Mouse (Mus musculus) spleen, adult 2 months (tissue): ENCODE results near the gene Kif28. TPM values are rescaled to one million over a fixed set of nuclear protein-coding genes. Genes with fewer than 3 reads are reported as not detected.
"Not testable (repeated sequence)": the region's sequence is repeated elsewhere in the genome, so short reads cannot be mapped to it uniquely, and the experiment has no call there.

Source experiments
- DNase-seq, 2 experiments: peaks; one replicate each; pipeline versions ENCODE4 v3.0.0 to v3.0.0-alpha.2; 2012 to 2021; ENCODE audit warnings: low spot score in 2 of 2, low read depth in 1 of 2
- H3K27ac ChIP-seq: fragments of 200-500 bp; 2 replicates; pipeline ENCODE4 v1.5.1; 2012; ENCODE audit warnings: low read length, inconsistent platforms; ENCODE audit not compliant: insufficient read depth
- H3K27me3 ChIP-seq: fragments of 200-500 bp; 2 replicates; pipeline ENCODE4 v1.6.1; 2012; ENCODE audit warnings: mild to moderate bottlenecking, moderate library complexity, low read length, inconsistent platforms; ENCODE audit not compliant: control insufficient read depth, insufficient read depth
- H3K36me3 ChIP-seq: fragments of 200-500 bp; 2 replicates; pipeline ENCODE4 v1.6.1; 2012; ENCODE audit warnings: mild to moderate bottlenecking, low read length, inconsistent platforms; ENCODE audit not compliant: control insufficient read depth, insufficient read depth
- H3K4me1 ChIP-seq: fragments of 200-500 bp; 2 replicates; pipeline ENCODE4 v1.6.1; 2011; ENCODE audit warnings: inconsistent platforms; ENCODE audit not compliant: control insufficient read depth, insufficient read depth, insufficient read length
- H3K4me3 ChIP-seq: fragments of 200-500 bp; 2 replicates; pipeline ENCODE4 v1.5.1; 2011; ENCODE audit warnings: mild to moderate bottlenecking, inconsistent platforms; ENCODE audit not compliant: insufficient read depth, insufficient read length; ENCODE audit errors: extremely low read depth
- CTCF ChIP-seq: fragments of 200-500 bp; IDR thresholded peaks from 2 replicates; pipeline ENCODE4 v1.5.1; 2011; ENCODE audit warnings: mild to moderate bottlenecking, inconsistent platforms; ENCODE audit not compliant: insufficient read depth, insufficient read length, insufficient replicate concordance; ENCODE audit errors: extremely low read depth
- POLR2A ChIP-seq: fragments of 200-500 bp; IDR thresholded peaks from 2 replicates; pipeline ENCODE4 v1.6.1; 2011; ENCODE audit warnings: low read depth, low read length, inconsistent platforms
- WGBS: fragments of 180-500 bp; shearing (Covaris S2); methylation state at CpG from one replicate; pipeline ENCODE4 v1.1.7; 2018; 5-methylcytosine and 5-hydroxymethylcytosine counted together
- polyA plus RNA-seq: library from polyadenylated mRNA; depleted of rRNA; stranded (reverse); fragments of >200 nt; gene quantifications from 2 replicates; pipeline ENCODE4 v1.2.3, GENCODE M21; 2012

Gene Kif28
- polyA plus RNA-seq, 1 experiment, result not detected

DNA sequence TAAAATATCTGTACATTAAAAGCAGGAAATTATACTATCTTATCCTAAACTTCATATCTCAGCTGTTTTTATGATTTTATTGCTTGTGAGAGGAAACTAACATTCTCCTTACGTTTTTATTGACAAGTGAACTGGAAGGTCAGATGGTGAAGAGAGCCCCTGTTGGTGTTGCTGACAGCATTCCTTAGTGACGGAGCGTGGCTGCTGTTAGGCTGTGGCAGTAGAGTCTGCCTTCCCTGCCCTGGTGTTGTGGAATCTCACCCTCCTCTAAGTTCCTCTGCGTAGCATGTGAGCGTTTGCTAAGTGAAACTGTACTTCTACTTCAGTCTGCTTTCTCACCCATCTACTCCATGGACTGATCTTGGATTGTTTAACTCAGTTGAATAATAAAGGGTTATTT lies 58.3 kb downstream of the Kif28 start:
- H3K4me3 ChIP-seq, result no peak overlapping the region
- no peak for TF ChIP-seq POLR2A
- no peak for TF ChIP-seq CTCF
- H3K27ac ChIP-seq, result no peak overlapping the region
- no peaks in the 10 kb centered on the region; the same call in 1 of the 2 replicates for H3K36me3 ChIP-seq
- no peak for DNase-seq
- 90% methylated on average over 5 of the region's 5 CpGs for WGBS
- H3K27me3 ChIP-seq, result no peaks in the 10 kb centered on the region
- H3K4me1 ChIP-seq, result no peaks in the 10 kb centered on the region

DNA sequence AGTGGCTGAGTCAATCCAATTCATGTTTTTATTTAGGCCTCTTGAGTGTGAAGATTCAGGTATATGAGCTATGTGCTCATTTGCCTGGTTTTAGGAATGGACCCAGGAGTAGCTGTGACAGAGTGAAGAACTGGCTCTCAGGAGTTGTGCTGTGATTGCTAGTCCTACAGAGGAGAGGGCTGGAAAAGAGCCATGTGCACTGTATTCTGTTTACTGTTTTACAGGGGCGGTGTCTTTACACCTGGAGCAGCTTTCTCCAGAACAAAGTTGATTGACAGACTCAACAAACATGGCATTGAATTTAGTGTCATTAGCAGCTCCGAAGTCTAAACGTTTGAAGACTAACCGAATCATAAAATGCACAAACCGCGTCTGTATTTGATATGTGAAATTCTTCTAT lies 58.7 kb downstream of the Kif28 start:
- WGBS, result 91% methylated on average over 6 of the region's 6 CpGs
- no peaks in the 10 kb centered on the region for H3K27me3 ChIP-seq
- TF ChIP-seq CTCF (no peak), POLR2A (no peak)
- no peaks in the 10 kb centered on the region for H3K4me1 ChIP-seq
- H3K27ac ChIP-seq, result no peak overlapping the region
- DNase-seq, result no peak
- H3K36me3 ChIP-seq, result no peaks in the 10 kb centered on the region; the same call in 1 of the 2 replicates
- no peak overlapping the region for H3K4me3 ChIP-seq

DNA sequence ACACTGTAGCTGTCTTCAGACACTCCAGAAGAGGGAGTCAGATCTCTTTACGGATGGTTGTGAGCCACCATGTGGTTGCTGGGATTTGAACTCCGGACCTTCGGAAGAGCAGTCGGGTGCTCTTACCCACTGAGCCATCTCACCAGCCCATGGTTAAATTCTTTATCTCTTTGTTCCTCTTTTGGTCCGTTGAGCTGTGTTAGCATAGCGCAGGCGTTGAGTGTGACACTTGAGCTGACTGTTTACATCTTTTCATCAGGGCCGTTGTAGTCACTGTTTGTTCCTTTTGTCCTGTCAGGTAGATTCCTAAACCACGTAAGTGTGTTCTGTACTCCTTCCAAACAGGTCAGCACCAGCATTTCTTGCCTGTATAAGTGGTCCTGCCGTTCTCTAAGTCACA lies 62.3 kb downstream of the Kif28 start:
- H3K4me1 ChIP-seq, H3K27me3 ChIP-seq, DNase-seq, H3K4me3 ChIP-seq, H3K36me3 ChIP-seq, H3K27ac ChIP-seq: not testable (repeated sequence)
- WGBS, result 90% methylated on average over 10 of the region's 10 CpGs

DNA sequence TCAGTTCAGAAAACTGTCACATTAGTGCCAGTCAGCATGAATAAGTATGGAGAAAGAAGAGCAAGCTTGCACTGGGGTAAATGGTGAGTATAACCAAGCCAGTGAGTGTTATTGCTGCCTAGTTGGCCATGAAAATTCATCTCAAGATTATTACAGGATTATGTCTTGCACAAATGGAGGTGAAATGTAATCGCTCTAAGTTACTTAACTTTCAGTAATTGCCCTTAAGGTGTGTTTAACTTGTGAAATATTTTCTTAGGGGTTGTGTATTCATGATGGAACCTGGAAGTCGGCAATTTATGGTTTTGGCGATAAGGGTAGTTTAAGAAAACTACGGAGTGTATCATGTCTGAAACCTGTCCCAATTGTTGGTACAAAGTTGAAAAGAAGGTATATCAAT lies 65.7 kb downstream of the Kif28 start:
- WGBS, result 95% methylated on average over 4 of the region's 4 CpGs
- no peak for DNase-seq
- TF ChIP-seq CTCF (no peak), POLR2A (no peak)
- Histone ChIP-seq H3K4me1 (no peaks in the 10 kb centered on the region), H3K27me3 (no peaks in the 10 kb centered on the region), H3K36me3 (peaks cover 1% of the 10 kb centered on the region), H3K27ac (no peak overlapping the region), H3K4me3 (no peak overlapping the region)

DNA sequence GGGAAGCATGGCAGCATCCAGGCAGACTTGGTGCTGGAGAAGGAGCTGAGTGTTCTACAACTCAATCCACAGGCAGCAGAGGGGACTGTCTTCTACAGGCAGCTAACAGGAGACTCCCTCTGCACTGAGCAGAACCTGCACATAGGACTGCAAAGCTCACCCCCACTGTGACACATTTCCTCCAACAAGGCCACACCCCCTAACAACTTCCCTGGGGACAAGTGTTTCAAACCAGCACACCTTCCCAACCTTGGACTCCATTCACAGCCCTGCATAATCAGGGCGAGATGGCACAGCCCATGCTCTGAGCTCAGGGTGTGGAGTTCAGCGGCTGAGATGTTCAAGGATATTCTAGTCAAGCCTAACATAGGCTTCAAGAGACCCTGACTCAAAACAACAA lies 68.0 kb downstream of the Kif28 start:
- H3K4me1 ChIP-seq, result no peaks in the 10 kb centered on the region
- 92% methylated on average over 2 of the region's 2 CpGs for WGBS
- no peak overlapping the region for H3K27ac ChIP-seq
- H3K4me3 ChIP-seq, result no peak overlapping the region
- no peak for TF ChIP-seq POLR2A
- no peak for TF ChIP-seq CTCF
- DNase-seq, result no peak
- H3K36me3 ChIP-seq, result peaks cover 1% of the 10 kb centered on the region
- no peaks in the 10 kb centered on the region for H3K27me3 ChIP-seq

GRCm38 (mm10) chr1:179674355-179674754 lies 70.7 kb downstream of the Kif28 start:
- Histone ChIP-seq H3K27ac (no peak overlapping the region), H3K36me3 (peaks cover 1% of the 10 kb centered on the region; the same call in 1 of the 2 replicates), H3K4me1 (no peaks in the 10 kb centered on the region), H3K27me3 (no peaks in the 10 kb centered on the region), H3K4me3 (no peak overlapping the region)
- no peak for TF ChIP-seq POLR2A
- WGBS, result 79% methylated on average over 3 of the region's 3 CpGs
- DNase-seq, result no peak

- Histone ChIP-seq H3K4me3 (peak overlapping the region; percentile 79), H3K36me3 (no peaks in the 10 kb centered on the region), H3K27ac (no peak overlapping the region), H3K27me3 (no peaks in the 10 kb centered on the region), H3K4me1 (peaks cover 2% of the 10 kb centered on the region; the same call in 1 of the 2 replicates)
- 24% methylated on average over 12 of the region's 12 CpGs for WGBS
- DNase-seq, result no peak
- TF ChIP-seq POLR2A (no peak), CTCF (no peak)
These were observed 76.1 kb downstream of the Kif28 start for GRCm38 (mm10) chr1:179668836-179669537.
